Mouse (Mus musculus) lung, embryonic 15.5 days (tissue): ENCODE results near the gene Cmtm5. TPM values are rescaled to one million over a fixed set of nuclear protein-coding genes. Genes with fewer than 3 reads are reported as not detected.
"Not testable (repeated sequence)": the region's sequence is repeated elsewhere in the genome, so short reads cannot be mapped to it uniquely, and the experiment has no call there.

ENCODE experiments used
- ATAC-seq: fragments of 200-750 bp; cut with Nextera tagmentation; 2 replicates; pipeline ENCODE4 v1.8.0; 2017; ENCODE audit warnings: moderate number of reproducible peaks, borderline replicate concordance; ENCODE audit not compliant: low FRiP score, low TSS enrichment; ENCODE audit errors: extremely low read depth
- H3K27ac ChIP-seq: fragments of 300-500 bp; sonication (generic); 2 replicates; pipeline ENCODE4 v1.5.1; 2015; ENCODE audit warnings: moderate library complexity, mild to moderate bottlenecking, inconsistent platforms
- H3K27me3 ChIP-seq: fragments of 300-500 bp; sonication (generic); 2 replicates; pipeline ENCODE4 v1.6.1; 2015; ENCODE audit warnings: inconsistent platforms
- H3K36me3 ChIP-seq: fragments of 300-500 bp; sonication (generic); 2 replicates; pipeline ENCODE4 v1.6.1; 2015; ENCODE audit warnings: inconsistent platforms
- H3K4me1 ChIP-seq: fragments of 300-500 bp; sonication (generic); 2 replicates; pipeline ENCODE4 v1.6.1; 2015; ENCODE audit warnings: inconsistent platforms
- H3K4me2 ChIP-seq: fragments of 300-500 bp; sonication (generic); 2 replicates; pipeline ENCODE4 v1.6.1; 2015; ENCODE audit warnings: inconsistent platforms, mild to moderate bottlenecking, moderate library complexity
- H3K4me3 ChIP-seq: fragments of 300-500 bp; sonication (generic); 2 replicates; pipeline ENCODE4 v1.5.1; 2015; ENCODE audit warnings: mild to moderate bottlenecking, inconsistent platforms
- H3K9ac ChIP-seq: fragments of 300-500 bp; sonication (generic); 2 replicates; pipeline ENCODE4 v1.6.1; 2015; ENCODE audit warnings: inconsistent platforms
- H3K9me3 ChIP-seq: fragments of 300-500 bp; sonication (generic); 2 replicates; pipeline ENCODE4 v1.6.1; 2016; ENCODE audit warnings: inconsistent platforms
- WGBS: fragments of 180-500 bp; shearing (Covaris S2); methylation state at CpG from one replicate; pipeline ENCODE4 v1.1.7; 2015; 5-methylcytosine and 5-hydroxymethylcytosine counted together
- polyA plus RNA-seq: library from polyadenylated mRNA; unstranded; fragments of >200 nt; fragmentation: Nextera tagmentation; extraction: Ambion mirVana; gene quantifications from 2 replicates; pipeline ENCODE4 v1.2.1, GENCODE M21; 2015

Cmtm5 gene
- polyA plus RNA-seq, 1 experiment from 2014 or later: 0.95 TPM

DNA sequence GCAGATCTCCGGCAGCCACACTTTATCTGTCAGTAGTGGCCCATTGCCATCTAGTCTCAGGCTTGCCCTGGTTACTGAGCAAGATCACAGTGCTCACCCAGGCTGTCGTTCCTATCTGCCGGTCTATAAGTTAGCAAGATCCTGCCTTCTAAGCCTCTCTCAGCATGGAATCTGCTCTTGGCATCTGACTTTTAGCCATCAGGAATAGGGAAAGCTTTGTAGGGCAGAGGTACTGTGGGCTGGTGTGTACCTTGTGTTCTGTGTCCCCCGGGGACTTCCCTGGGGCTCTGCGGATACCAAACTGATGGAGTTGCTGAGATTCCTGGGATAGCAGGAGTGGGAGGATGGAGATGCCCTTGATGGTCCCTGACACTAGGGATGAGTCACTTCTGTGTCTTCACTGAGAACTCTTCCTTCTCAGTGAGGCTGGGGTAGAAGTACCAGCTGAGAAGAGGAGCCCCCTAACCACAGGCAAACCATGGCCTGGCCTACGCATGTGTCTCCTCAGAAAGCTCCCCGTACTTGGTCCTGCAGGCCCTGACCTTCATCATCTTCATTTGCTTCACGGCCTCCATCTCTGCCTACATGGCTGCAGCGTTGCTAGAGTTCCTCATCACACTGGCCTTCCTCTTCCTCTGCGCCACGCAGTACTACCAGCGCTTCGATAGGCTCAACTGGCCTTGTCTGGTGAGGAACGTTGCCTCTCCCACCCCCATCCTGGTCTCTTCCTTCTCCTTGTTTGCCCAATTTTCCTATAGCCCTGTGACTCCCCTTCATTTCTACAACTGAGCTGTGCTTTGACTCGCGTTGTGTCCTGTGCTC, 1.5 kb downstream of the Cmtm5 start:
- H3K9ac ChIP-seq: no peak overlapping the region
- no peak overlapping the region for H3K4me2 ChIP-seq
- 0 out of 2 replicates have a peak, but pooled peaks cover 7% of the 10 kb centered on the region for H3K27me3 ChIP-seq
- no peaks in the 10 kb centered on the region for H3K36me3 ChIP-seq
- no peak overlapping the region for H3K4me3 ChIP-seq
- no peak overlapping the region for H3K27ac ChIP-seq
- 87% methylated on average over 16 of the region's 16 CpGs for WGBS
- H3K9me3 ChIP-seq: no peaks in the 10 kb centered on the region
- ATAC-seq: no peak
- peaks cover 9% of the 10 kb centered on the region; the same call in 1 of the 2 replicates for H3K4me1 ChIP-seq

- Histone ChIP-seq H3K9me3 (no peaks in the 10 kb centered on the region), H3K9ac (no peak overlapping the region), H3K36me3 (no peaks in the 10 kb centered on the region), H3K4me1 (peaks cover 5% of the 10 kb centered on the region; the same call in 1 of the 2 replicates), H3K27ac (no peak overlapping the region), H3K4me3 (no peak overlapping the region), H3K4me2 (no peak overlapping the region), H3K27me3 (0 out of 2 replicates have a peak, but pooled peaks cover 7% of the 10 kb centered on the region)
- 74% methylated on average over 15 of the region's 15 CpGs for WGBS
- ATAC-seq: no peak
These were observed 2.6 kb downstream of the Cmtm5 start for GRCm38 (mm10) chr14:54938431-54939219.

DNA sequence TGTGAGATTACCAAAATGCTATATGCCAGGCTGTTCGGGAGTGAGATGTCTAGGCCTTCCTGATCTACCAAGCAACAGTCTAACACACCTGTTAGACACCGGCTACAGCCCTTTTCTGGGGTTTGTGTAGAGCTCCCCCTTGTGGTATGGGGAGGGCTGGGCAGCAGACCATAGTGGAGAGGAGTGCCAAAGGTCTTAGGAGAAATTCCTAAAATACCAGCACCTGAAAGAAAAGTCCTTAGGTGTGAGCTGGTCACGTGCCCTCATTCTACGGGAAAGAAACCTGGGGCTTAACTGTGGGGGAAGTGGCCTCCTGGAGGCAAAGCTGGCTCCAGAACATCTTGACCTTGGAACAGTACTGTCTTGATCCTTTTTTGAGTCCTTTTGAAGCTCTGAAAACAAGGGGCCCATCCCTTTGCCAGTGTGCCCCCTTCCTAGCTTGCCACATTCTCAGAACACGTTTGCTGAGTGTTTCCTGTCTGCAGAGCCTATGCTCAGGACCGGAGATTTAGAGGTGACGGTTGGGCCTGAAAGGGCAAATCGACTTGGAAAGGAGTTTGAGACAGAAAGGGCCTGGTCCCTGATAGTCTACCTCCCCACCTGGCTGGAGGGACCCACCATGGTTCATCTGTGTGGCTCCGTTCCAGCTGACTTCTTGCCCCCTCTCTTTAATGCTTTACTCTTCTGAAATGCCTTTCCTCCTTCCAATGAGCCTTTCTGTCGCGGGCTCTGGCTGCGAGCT, 3.5 kb downstream of the Cmtm5 start:
- peaks cover 5% of the 10 kb centered on the region; the same call in 1 of the 2 replicates for H3K4me1 ChIP-seq
- H3K9me3 ChIP-seq: no peaks in the 10 kb centered on the region
- WGBS: 40% methylated on average over 12 of the region's 12 CpGs
- H3K9ac ChIP-seq: no peak overlapping the region
- H3K27me3 ChIP-seq: 0 out of 2 replicates have a peak, but pooled peaks cover 7% of the 10 kb centered on the region
- no peak overlapping the region for H3K4me2 ChIP-seq
- peak; percentile 73; the same call in 1 of the 2 replicates for ATAC-seq
- no peaks in the 10 kb centered on the region for H3K36me3 ChIP-seq
- H3K4me3 ChIP-seq: no peak overlapping the region
- H3K27ac ChIP-seq: peak overlapping the region; percentile 37

GRCm38 (mm10) chr14:54940176-54940530, 4.1 kb downstream of the Cmtm5 start:
- 66% methylated on average over 3 of the region's 3 CpGs for WGBS
- Histone ChIP-seq H3K9me3 (no peaks in the 10 kb centered on the region), H3K36me3 (no peaks in the 10 kb centered on the region), H3K4me3 (no peak overlapping the region), H3K4me2 (no peak overlapping the region), H3K9ac (no peak overlapping the region), H3K27ac (peak overlapping the region; percentile 37; the same call in 1 of the 2 replicates), H3K27me3 (0 out of 2 replicates have a peak, but pooled peaks cover 4% of the 10 kb centered on the region), H3K4me1 (peaks cover 5% of the 10 kb centered on the region; the same call in 1 of the 2 replicates)
- ATAC-seq: no peak

DNA sequence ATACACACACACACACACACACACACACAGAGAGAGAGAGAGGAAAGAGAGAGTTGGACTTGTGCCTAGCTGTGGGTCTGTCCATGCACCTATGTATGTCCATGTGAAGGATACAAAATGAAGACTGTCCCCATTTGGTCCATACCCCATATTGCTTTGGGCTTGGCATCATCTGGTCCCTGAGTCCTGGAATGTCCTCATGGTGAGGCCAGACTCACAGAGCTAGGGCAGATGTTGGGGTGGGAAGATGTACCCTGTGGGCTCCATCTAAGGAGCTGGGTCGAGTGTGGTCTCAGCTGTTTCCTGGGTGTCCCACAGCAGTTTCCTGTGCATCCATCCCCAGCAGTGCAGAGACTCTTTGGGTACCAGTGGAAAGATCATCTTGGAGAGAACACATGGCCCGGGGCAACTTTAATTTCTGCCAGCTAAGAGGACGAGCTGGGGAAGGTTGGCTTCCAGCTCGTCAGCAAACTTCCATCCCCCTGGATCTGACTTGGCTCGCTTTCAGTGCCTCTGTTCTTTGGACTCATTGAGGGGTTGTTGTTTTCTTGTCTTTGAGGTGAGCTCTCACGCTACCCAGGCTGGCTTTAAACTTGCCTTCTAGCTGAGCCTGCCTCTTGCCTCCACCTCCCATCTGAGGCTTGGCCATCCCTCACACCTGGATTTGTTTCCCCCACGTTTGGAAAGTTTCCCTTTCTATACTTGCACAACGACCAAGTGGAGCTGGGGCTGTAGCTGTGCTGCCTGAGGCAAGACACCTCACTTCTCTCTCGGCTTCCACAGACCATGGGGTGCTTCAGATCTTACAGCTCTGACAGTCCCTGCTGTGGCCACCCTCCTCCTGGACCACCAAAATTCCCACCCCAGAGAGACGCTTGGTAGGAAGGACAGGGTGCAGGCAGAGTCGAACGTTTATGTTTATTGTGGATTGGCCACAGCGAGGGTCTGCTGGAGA, 5.2 kb downstream of the Cmtm5 start:
- Histone ChIP-seq H3K36me3 (no peaks in the 10 kb centered on the region), H3K27me3 (0 out of 2 replicates have a peak, but pooled peaks cover 2% of the 10 kb centered on the region), H3K4me3 (no peak overlapping the region), H3K4me2 (no peak overlapping the region), H3K27ac (no peak overlapping the region), H3K9ac (no peak overlapping the region), H3K4me1 (peaks cover 5% of the 10 kb centered on the region; the same call in 1 of the 2 replicates), H3K9me3 (no peaks in the 10 kb centered on the region)
- ATAC-seq: no peak
- WGBS: 54% methylated on average over 13 of the region's 13 CpGs

DNA sequence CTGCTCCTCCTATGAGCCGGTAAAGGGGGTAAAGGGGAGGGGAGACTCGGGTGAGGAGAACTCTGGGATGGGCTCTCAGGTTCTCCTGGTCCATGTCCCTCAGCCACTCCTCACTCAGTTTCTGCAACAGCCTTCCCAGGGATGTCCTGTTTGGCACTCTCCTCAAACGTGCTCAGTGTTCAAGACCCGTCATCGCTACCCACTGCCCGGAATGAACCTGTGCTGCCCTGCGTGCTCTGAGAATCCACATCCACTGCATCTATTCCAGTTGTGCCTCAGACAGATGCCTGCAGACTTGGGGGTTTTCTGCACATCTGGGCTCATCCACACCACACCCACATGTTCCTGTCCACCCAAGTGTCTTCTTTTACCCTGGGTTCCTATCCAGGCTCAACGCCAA, 6.4 kb downstream of the Cmtm5 start:
- Histone ChIP-seq H3K36me3 (no peaks in the 10 kb centered on the region), H3K4me2 (no peak overlapping the region), H3K9ac (no peak overlapping the region), H3K9me3 (no peaks in the 10 kb centered on the region), H3K27ac (no peak overlapping the region), H3K4me1 (peaks cover 5% of the 10 kb centered on the region; the same call in 1 of the 2 replicates), H3K27me3 (0 out of 2 replicates have a peak, but pooled peaks cover 2% of the 10 kb centered on the region), H3K4me3 (no peak overlapping the region)
- no peak for ATAC-seq
- 78% methylated on average over 8 of the region's 8 CpGs for WGBS

DNA sequence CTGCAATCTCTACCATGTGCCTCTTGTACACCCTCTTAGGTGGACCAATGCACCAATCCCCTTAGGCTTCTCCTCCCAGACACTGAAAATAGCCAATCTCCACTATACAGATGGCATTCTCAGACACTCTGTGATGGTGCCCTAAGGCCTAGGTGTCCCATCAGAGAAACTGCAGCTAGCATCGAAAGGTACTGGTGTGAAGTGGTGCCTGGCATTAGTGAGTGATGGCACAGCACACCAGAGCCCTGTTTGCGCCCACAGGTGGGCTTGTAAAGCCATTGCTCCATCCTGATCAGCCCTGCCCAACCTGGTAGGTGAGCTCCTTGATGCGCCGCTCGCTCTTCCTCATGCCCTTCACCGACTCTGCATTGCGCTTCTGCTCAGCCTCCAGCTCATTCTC, 7.9 kb downstream of the Cmtm5 start:
- Histone ChIP-seq H3K27me3 (0 out of 2 replicates have a peak, but pooled peaks cover 2% of the 10 kb centered on the region), H3K9me3 (no peaks in the 10 kb centered on the region), H3K4me2 (no peak overlapping the region), H3K4me1 (peaks cover 5% of the 10 kb centered on the region; the same call in 1 of the 2 replicates), H3K9ac (no peak overlapping the region), H3K4me3 (no peak overlapping the region), H3K27ac (no peak overlapping the region), H3K36me3 (no peaks in the 10 kb centered on the region)
- ATAC-seq: no peak
- 91% methylated on average over 7 of the region's 7 CpGs for WGBS

DNA sequence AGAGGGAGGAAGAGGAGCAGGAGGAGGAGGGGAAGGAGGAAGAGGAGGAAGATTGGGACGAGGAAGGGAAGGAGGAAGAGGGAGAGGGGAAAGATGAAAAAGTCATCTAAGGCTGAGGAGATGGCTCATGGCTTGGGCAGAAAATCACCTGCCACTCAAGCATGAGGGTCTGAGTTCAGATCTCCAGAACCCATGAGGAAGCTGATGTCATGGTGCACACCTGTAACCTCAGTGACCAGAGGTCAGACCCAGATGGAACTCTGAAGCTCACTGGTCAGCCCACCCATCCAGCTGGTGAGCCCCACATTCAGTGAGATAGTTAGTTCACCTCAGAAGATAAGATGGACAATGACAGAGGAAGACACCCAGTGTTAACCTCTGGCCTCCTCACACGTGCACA, 8.9 kb downstream of the Cmtm5 start:
- Histone ChIP-seq H3K9ac (no peak overlapping the region), H3K36me3 (no peaks in the 10 kb centered on the region), H3K4me3 (no peak overlapping the region), H3K27ac (no peak overlapping the region), H3K4me1 (peaks cover 2% of the 10 kb centered on the region; the same call in 1 of the 2 replicates), H3K9me3 (no peaks in the 10 kb centered on the region), H3K4me2 (no peak overlapping the region), H3K27me3 (0 out of 2 replicates have a peak, but pooled peaks cover 2% of the 10 kb centered on the region)
- 64% methylated on average over 2 of the region's 2 CpGs for WGBS
- no peak for ATAC-seq

DNA sequence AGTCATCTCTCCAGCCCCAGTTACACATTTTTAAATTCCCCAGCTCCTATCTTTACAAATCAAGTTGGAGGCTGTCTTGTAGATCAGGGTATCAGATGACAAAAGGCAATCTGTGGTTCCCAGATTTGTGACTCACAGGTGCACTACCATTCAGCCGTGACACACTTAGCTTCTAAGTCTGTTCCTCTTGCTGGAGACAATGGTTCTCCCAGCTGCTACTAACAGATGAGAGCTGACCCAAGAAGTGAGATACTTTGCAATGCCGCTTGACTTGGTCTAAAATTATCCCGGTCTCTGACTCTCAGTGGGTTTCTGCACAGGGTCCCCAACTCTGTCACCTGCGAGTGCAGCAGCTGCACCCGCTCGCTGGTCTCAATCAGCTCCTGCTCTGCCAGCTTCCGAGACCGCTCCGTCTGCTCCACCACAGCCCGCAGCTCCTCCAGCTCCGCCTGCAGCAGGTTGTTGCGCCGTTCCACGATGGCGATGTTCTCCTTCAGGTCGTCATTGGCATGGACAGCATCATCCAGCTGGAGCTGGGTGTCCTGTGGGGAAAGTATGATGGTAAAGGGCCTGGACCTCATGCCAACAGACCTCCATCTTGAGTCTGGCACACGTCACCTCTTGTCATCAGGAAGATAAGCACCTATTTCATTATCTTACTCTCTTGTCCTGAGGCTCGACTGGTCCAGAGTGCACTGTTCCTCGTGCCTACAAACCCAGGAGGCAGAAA, 10.1 kb downstream of the Cmtm5 start:
- no peak for ATAC-seq
- H3K4me2 ChIP-seq: no peak overlapping the region
- H3K36me3 ChIP-seq: no peaks in the 10 kb centered on the region
- H3K27me3 ChIP-seq: 0 out of 2 replicates have a peak, but pooled peaks cover 2% of the 10 kb centered on the region
- H3K9me3 ChIP-seq: no peaks in the 10 kb centered on the region
- 72% methylated on average over 19 of the region's 19 CpGs for WGBS
- no peak overlapping the region for H3K27ac ChIP-seq
- H3K4me1 ChIP-seq: no peaks in the 10 kb centered on the region
- H3K4me3 ChIP-seq: no peak overlapping the region
- no peak overlapping the region for H3K9ac ChIP-seq

DNA sequence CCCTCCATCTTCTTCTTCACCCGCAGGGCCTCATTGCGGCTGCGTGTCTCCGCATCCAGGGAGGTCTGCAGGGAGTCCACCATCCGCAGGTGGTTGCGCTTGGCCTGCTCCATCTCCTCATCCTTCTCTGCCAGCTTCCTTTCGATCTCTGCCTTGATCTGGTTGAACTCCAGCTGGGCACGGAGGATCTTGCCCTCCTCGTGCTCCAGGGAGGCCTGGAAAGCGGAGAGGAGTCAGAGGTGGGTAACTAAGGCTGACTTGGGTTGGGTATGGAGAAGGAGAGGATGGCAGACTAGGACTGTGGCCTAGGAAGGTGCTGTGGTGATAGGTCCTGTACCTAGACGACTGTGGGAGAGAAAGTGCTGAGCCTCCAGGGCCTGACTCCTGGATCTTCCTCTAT, 10.9 kb downstream of the Cmtm5 start:
- H3K36me3 ChIP-seq, ATAC-seq, H3K4me3 ChIP-seq, H3K27ac ChIP-seq, H3K9ac ChIP-seq, H3K4me1 ChIP-seq, H3K27me3 ChIP-seq, H3K9me3 ChIP-seq, H3K4me2 ChIP-seq: not testable (repeated sequence)
- WGBS: 82% methylated on average over 11 of the region's 11 CpGs
